Mouse (Mus musculus): Measurements from ENCODE around the gene Lhpp.

The Lhpp gene

GRCm38 (mm10) chr7:132610468-132611318 lies at the start of gene Lhpp:
Lhpp (plus strand) TSS chr7:132610638.
- DNase-seq, result peak; percentile 87

- DNase-seq, result no peak
Measured at GRCm38 (mm10) chr7:132565831-132566230, 44.6 kb upstream of the Lhpp start.

- peak; percentile 32 to 46 for DNase-seq
Measured at GRCm38 (mm10) chr7:132568817-132569216, 41.6 kb upstream of the Lhpp start.

- no peak for DNase-seq
Measured at GRCm38 (mm10) chr7:132570071-132570470, 40.4 kb upstream of the Lhpp start.

- peak; percentile 34 to 38 for DNase-seq
Measured at GRCm38 (mm10) chr7:132571481-132571880, 39.0 kb upstream of the Lhpp start.

GRCm38 (mm10) chr7:132572738-132573137 lies 37.7 kb upstream of the Lhpp start:
- DNase-seq, result no peak

GRCm38 (mm10) chr7:132573205-132573604 lies 37.2 kb upstream of the Lhpp start:
- no peak for DNase-seq

GRCm38 (mm10) chr7:132574646-132575045 lies 35.8 kb upstream of the Lhpp start:
- DNase-seq, result peak in 1 of 2 experiments; percentile 37

- DNase-seq, result peak; percentile 89
Measured at GRCm38 (mm10) chr7:132575623-132576022, 34.8 kb upstream of the Lhpp start.

GRCm38 (mm10) chr7:132576116-132576650 lies 34.3 kb upstream of the Lhpp start, which contains the start of gene Oat:
Oat (minus strand) TSS chr7:132576398.
- peak; percentile 96 to 97 for DNase-seq

- no peak for DNase-seq
Measured at GRCm38 (mm10) chr7:132576891-132577290, 33.5 kb upstream of the Lhpp start.

- DNase-seq, result no peak
Measured at GRCm38 (mm10) chr7:132580511-132580910, 29.9 kb upstream of the Lhpp start.

GRCm38 (mm10) chr7:132581441-132581840 lies 29.0 kb upstream of the Lhpp start:
- no peak for DNase-seq

GRCm38 (mm10) chr7:132585695-132586491 lies 24.5 kb upstream of the Lhpp start:
- DNase-seq, result no peak

GRCm38 (mm10) chr7:132587167-132587566 lies 23.3 kb upstream of the Lhpp start:
- DNase-seq, result peak; percentile 19 to 36

- DNase-seq, result no peak
Measured at GRCm38 (mm10) chr7:132589610-132590009, 20.8 kb upstream of the Lhpp start.

- DNase-seq, result no peak
Measured at GRCm38 (mm10) chr7:132593762-132594161, 16.7 kb upstream of the Lhpp start.

- no peak for DNase-seq
Measured at GRCm38 (mm10) chr7:132594325-132594724, 16.1 kb upstream of the Lhpp start.

GRCm38 (mm10) chr7:132595787-132596186 lies 14.7 kb upstream of the Lhpp start:
- no peak for DNase-seq

- DNase-seq, result no peak
Measured at GRCm38 (mm10) chr7:132596557-132597250, 13.7 kb upstream of the Lhpp start.

- DNase-seq, result peak; percentile 11 to 30
Measured at GRCm38 (mm10) chr7:132597251-132598041, 13.0 kb upstream of the Lhpp start.
